Mouse (Mus musculus): Measurements from ENCODE around the gene H2al1g.
"Not testable (repeated sequence)": the region's sequence is repeated elsewhere in the genome, so short reads cannot be mapped to it uniquely, and the experiment has no call there.

DNA sequence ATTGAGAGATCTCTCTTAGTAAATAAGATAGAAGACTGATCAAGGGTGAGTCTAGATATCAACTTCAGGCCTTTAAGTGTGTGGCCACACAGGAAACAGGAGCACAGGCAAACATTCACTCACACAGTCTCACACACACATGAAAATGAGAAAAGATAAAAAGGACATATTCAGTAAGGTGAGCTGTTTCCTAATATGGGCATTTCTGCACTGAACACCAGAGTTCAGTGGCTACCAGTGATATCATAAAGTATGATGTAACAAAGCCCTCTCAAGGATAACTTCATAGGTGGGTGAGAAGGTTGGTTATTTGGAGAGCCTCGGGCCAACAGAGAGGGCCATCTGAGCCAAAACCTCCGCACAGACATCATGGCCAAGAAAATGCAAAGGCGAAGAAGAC lies at the start of gene H2al1g:
- not testable (repeated sequence) for TF ChIP-seq POLR2A (IDR thresholded peaks at IDR 0.05; ENCODE audit: low read depth, low read length); CTCF (IDR thresholded peaks at IDR 0.05; ENCODE audit: borderline replicate concordance, insufficient read depth, low read length)

All from embryonic fibroblast, embryonic 13.5 days (primary cell).